Mouse (Mus musculus) testis, adult 10 weeks (tissue): Measurements from ENCODE around the gene Pfas. TPM values are rescaled to one million over a fixed set of nuclear protein-coding genes. Genes with fewer than 3 reads are reported as not detected.

Experiments used
- polyA plus RNA-seq: library from polyadenylated mRNA; stranded (reverse); fragments of 350-450 nt; fragmentation: Illumina TruSeq; extraction: RNeasy Lipid Tissue Mini Kit (QIAGEN cat#74804); gene quantifications from one replicate; pipeline ENCODE4 v1.2.3, GENCODE M21; 2014; ENCODE audit warnings: low read depth, low replicate concordance

The Pfas gene
- 5.7 TPM for polyA plus RNA-seq

GRCm38 (mm10) chr11:69008182-69009121 is at the start of gene Pfas:
TSS of gene Pfas (minus strand) at chr11:69008460.

GRCm38 (mm10) chr11:69045531-69046394 is 37.5 kb upstream of the Pfas start, which contains the start of gene Aurkb:
TSS of gene Aurkb (plus strand) at chr11:69045647.

GRCm38 (mm10) chr11:69015644-69016441 is 7.6 kb upstream of the Pfas start, which contains the start of gene Ctc1:
TSS of gene Ctc1 (plus strand) at chr11:69015911.

GRCm38 (mm10) chr11:68975085-68975484 is 33.2 kb downstream of the Pfas start, which contains the start of gene Rangrf:
TSS of gene Rangrf (minus strand) at chr11:68975185.

GRCm38 (mm10) chr11:68967337-68968282 is 40.6 kb downstream of the Pfas start, which contains the start of gene Slc25a35:
TSS of gene Slc25a35 (plus strand) at chr11:68968131.

GRCm38 (mm10) chr11:68957308-68957707 is 51.0 kb downstream of the Pfas start, which contains the start of gene Arhgef15:
TSS of gene Arhgef15 (minus strand) at chr11:68957480.

Other genes starting within 250 kb of the Pfas start
- 180 TPM for gene Ndel1, start 136.6 kb downstream of the Pfas start, polyA plus RNA-seq
- gene Rnf222, start 119.9 kb downstream of the Pfas start, polyA plus RNA-seq = 0.35 TPM
- 156 TPM for gene Rpl26, start 106.9 kb downstream of the Pfas start, polyA plus RNA-seq
- gene Odf4, start 81.4 kb downstream of the Pfas start, polyA plus RNA-seq = 157 TPM
- gene Arhgef15, start 51.0 kb downstream of the Pfas start, polyA plus RNA-seq = 0.36 TPM
- gene Slc25a35, start 40.3 kb downstream of the Pfas start, polyA plus RNA-seq = 17.4 TPM
- gene Rangrf, start 33.3 kb downstream of the Pfas start, polyA plus RNA-seq = 253 TPM
- 10.1 TPM for gene Ctc1, start 7.5 kb upstream of the Pfas start, polyA plus RNA-seq
- 6.0 TPM for gene Aurkb, start 37.2 kb upstream of the Pfas start, polyA plus RNA-seq
- gene Borcs6, start 51.3 kb upstream of the Pfas start, polyA plus RNA-seq = 3.4 TPM
- gene Tmem107, start 62.3 kb upstream of the Pfas start, polyA plus RNA-seq = 13.2 TPM
- gene Vamp2, start 80.0 kb upstream of the Pfas start, polyA plus RNA-seq = 28.8 TPM
- gene Per1, start 86.8 kb upstream of the Pfas start, polyA plus RNA-seq = 2.2 TPM
- not detected for gene Hes7, start 111.9 kb upstream of the Pfas start, polyA plus RNA-seq
- not detected for gene 9130213A22Rik, start 114.1 kb upstream of the Pfas start, polyA plus RNA-seq
- 0.77 TPM for gene Aloxe3, start 117.4 kb upstream of the Pfas start, polyA plus RNA-seq
- gene Alox12b, start 148.5 kb upstream of the Pfas start, polyA plus RNA-seq = not detected
- gene Alox8, start 189.4 kb upstream of the Pfas start, polyA plus RNA-seq = not detected
- 0.06 TPM for gene Gucy2e, start 228.6 kb upstream of the Pfas start, polyA plus RNA-seq